Mouse (Mus musculus): ENCODE data around the gene Nrsn1. TPM values are rescaled to one million over a fixed set of nuclear protein-coding genes. Genes with fewer than 3 reads are reported as not detected.
A peak's percentile ranks its signal among the peaks of the same experiment; 100 is the strongest.
"Not testable (repeated sequence)": the region's sequence is repeated elsewhere in the genome, so short reads cannot be mapped to it uniquely, and the experiment has no call there.

Gene Nrsn1
- 6.0 and 6.4 TPM in 2 replicates for polyA plus RNA-seq (2016; fragmentation: Nextera tagmentation; extraction: Ambion mirVana)

GRCm38 (mm10) chr13:25270402-25270801 lies at the start of gene Nrsn1:
Gene Nrsn1, minus strand, starts transcription at chr13:25270502.
- not testable (repeated sequence) for H3K27me3 ChIP-seq (ENCODE audit: poor library complexity, severe bottlenecking); DNase-seq (ENCODE audit: extremely low spot score, low spot score); H3K36me3 ChIP-seq (replicated peaks); H3K9me3 ChIP-seq
- Histone ChIP-seq H3K4me1 (peaks cover 18% of the 10 kb centered on the region), H3K4me3 (peak within 1 kb of the TSS; percentile 54), H3K27ac (peak within 1 kb of the TSS; percentile 68)
- WGBS = 46% methylated on average over 2 of the region's 2 CpGs

GRCm38 (mm10) chr13:25312059-25312458 lies 41.8 kb upstream of the Nrsn1 start:
- H3K4me3 ChIP-seq = no peak overlapping the region
- no peaks in the 10 kb centered on the region for H3K4me1 ChIP-seq
- peaks cover 23% of the 10 kb centered on the region; the same call in 1 of the 2 replicates for H3K27me3 ChIP-seq (ENCODE audit: poor library complexity, severe bottlenecking)
- no peaks in the 10 kb centered on the region for H3K9me3 ChIP-seq
- no peaks in the 10 kb centered on the region for H3K36me3 ChIP-seq (replicated peaks)
- 93% methylated on average over 2 of the region's 2 CpGs for WGBS
- DNase-seq (ENCODE audit: extremely low spot score, low spot score) = no peak
- no peak overlapping the region for H3K27ac ChIP-seq

- Histone ChIP-seq H3K27me3 (ENCODE audit: poor library complexity, severe bottlenecking) (peaks cover 23% of the 10 kb centered on the region; the same call in 1 of the 2 replicates), H3K4me1 (no peaks in the 10 kb centered on the region), H3K27ac (no peak overlapping the region), H3K36me3 (replicated peaks) (no peaks in the 10 kb centered on the region), H3K4me3 (no peak overlapping the region), H3K9me3 (no peaks in the 10 kb centered on the region)
- DNase-seq (ENCODE audit: extremely low spot score, low spot score) = no peak
Observed at GRCm38 (mm10) chr13:25310068-25310467, 39.8 kb upstream of the Nrsn1 start.

GRCm38 (mm10) chr13:25288736-25289135 lies 18.4 kb upstream of the Nrsn1 start:
- 89% methylated on average over 1 of the region's 1 CpGs for WGBS
- no peak for DNase-seq (ENCODE audit: extremely low spot score, low spot score)
- H3K4me1 ChIP-seq = no peaks in the 10 kb centered on the region

GRCm38 (mm10) chr13:25274934-25275565 lies 4.7 kb upstream of the Nrsn1 start:
- DNase-seq (ENCODE audit: extremely low spot score, low spot score) = no peak
- Histone ChIP-seq H3K27ac (no peak overlapping the region), H3K4me3 (no peak overlapping the region), H3K36me3 (replicated peaks) (no peaks in the 10 kb centered on the region), H3K4me1 (peaks cover 9% of the 10 kb centered on the region), H3K27me3 (ENCODE audit: poor library complexity, severe bottlenecking) (no peaks in the 10 kb centered on the region), H3K9me3 (no peaks in the 10 kb centered on the region)
- WGBS = 56% methylated on average over 5 of the region's 5 CpGs

More at GRCm38 (mm10) chr13:25288736-25289135, 18.4 kb upstream of the Nrsn1 start:
- no peak overlapping the region for H3K4me3 ChIP-seq
- no peaks in the 10 kb centered on the region for H3K9me3 ChIP-seq
- H3K36me3 ChIP-seq (replicated peaks) = no peaks in the 10 kb centered on the region
- no peak overlapping the region for H3K27ac ChIP-seq
- H3K27me3 ChIP-seq (ENCODE audit: poor library complexity, severe bottlenecking) = no peaks in the 10 kb centered on the region

- 83% methylated on average over 4 of the region's 4 CpGs for WGBS
- Histone ChIP-seq H3K4me1 (peaks cover 19% of the 10 kb centered on the region), H3K4me3 (no peak overlapping the region), H3K36me3 (replicated peaks) (no peaks in the 10 kb centered on the region), H3K27ac (no peak overlapping the region), H3K27me3 (ENCODE audit: poor library complexity, severe bottlenecking) (no peaks in the 10 kb centered on the region), H3K9me3 (no peaks in the 10 kb centered on the region)
- DNase-seq (ENCODE audit: extremely low spot score, low spot score) = no peak
Observed at GRCm38 (mm10) chr13:25272189-25272588, 1.9 kb upstream of the Nrsn1 start.

- H3K36me3 ChIP-seq (replicated peaks) = no peaks in the 10 kb centered on the region
- no peaks in the 10 kb centered on the region for H3K9me3 ChIP-seq
- H3K4me1 ChIP-seq = peaks cover 11% of the 10 kb centered on the region
- H3K4me3 ChIP-seq = peak overlapping the region; percentile 54
- H3K27ac ChIP-seq = peak overlapping the region; percentile 68
- peak; percentile 82 for DNase-seq (ENCODE audit: extremely low spot score, low spot score)
- H3K27me3 ChIP-seq (ENCODE audit: poor library complexity, severe bottlenecking) = no peaks in the 10 kb centered on the region
- 2% methylated on average over 41 of the region's 42 CpGs for WGBS
Observed at GRCm38 (mm10) chr13:25269569-25270268, 583 bp downstream of the Nrsn1 start.

GRCm38 (mm10) chr13:25269039-25269438 lies 1.3 kb downstream of the Nrsn1 start:
- 17% methylated on average over 2 of the region's 2 CpGs for WGBS
- no peak overlapping the region for H3K27ac ChIP-seq
- H3K9me3 ChIP-seq = no peaks in the 10 kb centered on the region
- peak; percentile 76 for DNase-seq (ENCODE audit: extremely low spot score, low spot score)
- peaks cover 11% of the 10 kb centered on the region for H3K4me1 ChIP-seq
- no peaks in the 10 kb centered on the region for H3K27me3 ChIP-seq (ENCODE audit: poor library complexity, severe bottlenecking)
- peak overlapping the region; percentile 54; the same call in 1 of the 2 replicates for H3K4me3 ChIP-seq
- H3K36me3 ChIP-seq (replicated peaks) = no peaks in the 10 kb centered on the region

- H3K9me3 ChIP-seq = no peaks in the 10 kb centered on the region
- DNase-seq (ENCODE audit: extremely low spot score, low spot score) = no peak
- no peaks in the 10 kb centered on the region for H3K27me3 ChIP-seq (ENCODE audit: poor library complexity, severe bottlenecking)
- 82% methylated on average over 4 of the region's 4 CpGs for WGBS
- no peak overlapping the region for H3K4me3 ChIP-seq
- no peaks in the 10 kb centered on the region for H3K36me3 ChIP-seq (replicated peaks)
- H3K4me1 ChIP-seq = 0 out of 2 replicates have a peak, but pooled peaks cover 5% of the 10 kb centered on the region
- no peak overlapping the region for H3K27ac ChIP-seq
Observed at GRCm38 (mm10) chr13:25262748-25263147, 7.6 kb downstream of the Nrsn1 start.

GRCm38 (mm10) chr13:25257608-25258007 lies 12.7 kb downstream of the Nrsn1 start:
- no peaks in the 10 kb centered on the region for H3K36me3 ChIP-seq (replicated peaks)
- no peaks in the 10 kb centered on the region for H3K9me3 ChIP-seq
- WGBS = 86% methylated on average over 6 of the region's 6 CpGs
- no peaks in the 10 kb centered on the region for H3K27me3 ChIP-seq (ENCODE audit: poor library complexity, severe bottlenecking)
- H3K4me1 ChIP-seq = 0 out of 2 replicates have a peak, but pooled peaks cover 5% of the 10 kb centered on the region
- no peak overlapping the region for H3K4me3 ChIP-seq
- no peak for DNase-seq (ENCODE audit: extremely low spot score, low spot score)
- H3K27ac ChIP-seq = no peak overlapping the region

GRCm38 (mm10) chr13:25254478-25255263 lies 15.6 kb downstream of the Nrsn1 start:
- WGBS = 89% methylated on average over 9 of the region's 9 CpGs
- no peak for DNase-seq (ENCODE audit: extremely low spot score, low spot score)
- H3K27me3 ChIP-seq (ENCODE audit: poor library complexity, severe bottlenecking) = no peaks in the 10 kb centered on the region
- H3K4me1 ChIP-seq = no peaks in the 10 kb centered on the region
- no peak overlapping the region for H3K27ac ChIP-seq
- H3K36me3 ChIP-seq (replicated peaks) = no peaks in the 10 kb centered on the region
- H3K4me3 ChIP-seq = no peak overlapping the region
- no peaks in the 10 kb centered on the region for H3K9me3 ChIP-seq

- no peak for DNase-seq (ENCODE audit: extremely low spot score, low spot score)
- no peak overlapping the region for H3K27ac ChIP-seq
- no peaks in the 10 kb centered on the region for H3K36me3 ChIP-seq (replicated peaks)
- 69% methylated on average over 1 of the region's 1 CpGs for WGBS
- no peaks in the 10 kb centered on the region for H3K4me1 ChIP-seq
- H3K9me3 ChIP-seq = no peaks in the 10 kb centered on the region
- H3K27me3 ChIP-seq (ENCODE audit: poor library complexity, severe bottlenecking) = no peaks in the 10 kb centered on the region
- H3K4me3 ChIP-seq = no peak overlapping the region
Observed at GRCm38 (mm10) chr13:25251893-25252292, 18.4 kb downstream of the Nrsn1 start.
